Mouse (Mus musculus): Measurements from ENCODE around the gene Apobec1. TPM values are rescaled to one million over a fixed set of nuclear protein-coding genes. Genes with fewer than 3 reads are reported as not detected.

Apobec1 gene
- 68.6 and 84.2 TPM in 2 replicates for total RNA-seq (2023)

DNA sequence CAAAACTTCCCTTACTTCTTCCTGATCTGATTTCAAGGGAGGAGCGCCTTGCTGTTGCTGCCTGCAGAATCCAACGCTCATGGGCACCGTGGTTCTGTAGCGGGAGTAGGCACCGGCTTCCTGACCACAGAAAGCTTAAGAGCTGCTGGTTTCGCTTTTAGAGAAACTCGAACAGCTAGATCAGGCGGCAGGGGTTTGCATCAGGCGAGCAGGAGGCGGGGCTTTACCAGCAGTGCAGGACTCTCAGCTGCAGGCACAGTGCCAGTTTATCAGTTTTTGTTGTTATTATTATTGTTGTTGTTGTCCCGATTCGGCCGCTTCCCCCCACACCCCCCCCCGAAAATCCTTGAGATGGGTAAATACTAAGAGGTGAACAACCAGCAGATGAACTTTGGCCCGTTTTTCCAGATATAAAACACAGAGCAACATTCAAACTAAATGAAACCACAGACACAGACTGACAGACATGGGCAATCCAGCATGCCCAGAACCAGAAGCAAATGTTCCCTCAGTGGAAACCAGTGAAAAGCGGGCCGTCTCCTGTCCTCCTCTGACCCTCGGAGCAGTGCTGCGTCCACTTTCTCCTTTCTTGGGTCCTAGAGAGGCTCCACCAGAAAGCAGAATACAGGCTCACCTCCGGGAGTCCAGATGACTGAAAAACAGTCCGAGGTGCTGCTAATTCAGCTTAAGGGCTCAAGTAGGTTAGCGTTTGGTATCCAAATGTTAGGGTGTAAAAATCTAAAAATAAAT is at the start of gene Apobec1:
Apobec1 (minus strand) TSS at position 203 of the 750 bp plus-strand sequence.

GRCm38 (mm10) chr6:122626110-122626509 is 23.9 kb upstream of the Apobec1 start, which contains the start of gene Dppa3:
TSS of gene Dppa3 (plus strand) at chr6:122626410.

DNA sequence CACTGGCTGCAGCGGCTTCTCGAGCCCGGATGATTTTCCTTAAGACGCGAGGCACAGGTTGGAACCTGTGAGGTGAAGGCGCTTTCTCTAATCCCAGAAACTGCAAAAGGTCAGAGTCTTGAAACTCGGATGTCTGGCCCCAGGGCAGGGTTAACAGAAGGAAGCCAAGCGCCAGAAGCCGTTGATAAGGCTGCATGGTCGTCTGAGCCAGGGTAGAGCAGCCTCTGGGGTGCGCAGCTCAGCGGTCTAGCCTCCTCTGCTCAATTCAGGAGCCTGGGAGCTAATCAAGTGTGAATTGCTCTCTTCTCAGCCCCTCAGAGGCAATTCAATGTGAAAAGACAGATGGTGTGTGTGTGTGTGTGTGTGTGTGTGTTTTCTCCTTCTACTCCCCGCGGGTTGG is 7.5 kb upstream of the Apobec1 start, which contains the start of gene Gdf3:
Gdf3 (minus strand) TSS at position 317 of the 400 bp plus-strand sequence.

GRCm38 (mm10) chr6:122553606-122554005 is 48.6 kb downstream of the Apobec1 start, which contains the start of gene Aicda:
TSS of gene Aicda (plus strand) at chr6:122553801.

Other genes starting within 250 kb of the Apobec1 start
- not detected in 2 replicates for gene Rimklb, start 103.7 kb downstream of the Apobec1 start, total RNA-seq (2023)
- gene Mfap5, start 96.6 kb downstream of the Apobec1 start, total RNA-seq (2023), result not detected in 2 replicates
- not detected in 2 replicates for gene Aicda, start 48.6 kb downstream of the Apobec1 start, total RNA-seq (2023)
- not detected in 2 replicates for gene Gdf3, start 7.6 kb upstream of the Apobec1 start, total RNA-seq (2023)
- not detected in 2 replicates for gene Dppa3, start 24.0 kb upstream of the Apobec1 start, total RNA-seq (2023)
- not detected in 2 replicates for gene Nanog, start 105.0 kb upstream of the Apobec1 start, total RNA-seq (2023)
- gene Slc2a3, start 199.2 kb upstream of the Apobec1 start, total RNA-seq (2023), result 658 and 692 TPM in 2 replicates
- 33.0 and 36.7 TPM in 2 replicates for gene Foxj2, start 217.5 kb upstream of the Apobec1 start, total RNA-seq (2023)

All from neutrophil, adult 65 days (primary cell).